Mouse (Mus musculus): Measurements from ENCODE around the gene Nup93. TPM values are rescaled to one million over a fixed set of nuclear protein-coding genes. Genes with fewer than 3 reads are reported as not detected.

Gene Nup93
- polyA plus RNA-seq, 1 experiment from 2014 or later: 54.0 TPM

DNA sequence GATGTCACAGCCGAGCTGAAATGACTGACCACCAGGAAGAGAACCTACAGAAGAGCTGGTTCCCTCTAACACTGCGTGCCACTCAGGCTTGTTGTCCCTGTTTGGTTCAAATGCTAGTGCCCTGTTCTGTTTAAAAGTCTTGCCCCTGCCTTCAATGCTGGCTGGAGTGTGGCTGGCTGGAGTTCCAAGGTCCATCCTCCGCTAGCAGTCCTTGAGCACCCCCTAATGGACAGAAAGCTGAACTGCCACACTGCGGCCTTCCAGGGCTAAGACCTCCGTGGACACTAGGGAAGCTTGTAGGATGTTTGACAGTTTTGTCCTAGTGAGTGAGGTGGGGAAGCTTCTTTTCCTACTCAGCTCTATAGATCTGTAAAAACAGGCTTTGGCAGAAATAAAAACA is 8.6 kb upstream of the Nup93 start:
- H3K27me3 ChIP-seq: no peaks in the 10 kb centered on the region
- ATAC-seq (peak; percentile 78), DNase-seq (ENCODE audit: low read depth, low spot score) (no peak)
- POLR2A ChIA-PET: interaction anchor here (0.6 to 1.1 kb wide), 2 partner anchors 112 to 498 kb away, joined by 3 to 11 read pairs; no protein-coding TSS in a partner anchor
- in situ Hi-C loops (cut with MboI; ENCODE audit: low pct_unique_long_range_greater_than_20kb): no loop called here
- peak; percentile 91 for TF ChIP-seq CTCF (IDR thresholded peaks at IDR 0.05)
- CTCF ChIA-PET: interaction anchor here (0.6 to 1.9 kb wide), 17 partner anchors 9 to 610 kb away, joined by 3 to 21 read pairs (median 4); partner anchors contain the start of genes Bbs2, Mt1 and Nup93

DNA sequence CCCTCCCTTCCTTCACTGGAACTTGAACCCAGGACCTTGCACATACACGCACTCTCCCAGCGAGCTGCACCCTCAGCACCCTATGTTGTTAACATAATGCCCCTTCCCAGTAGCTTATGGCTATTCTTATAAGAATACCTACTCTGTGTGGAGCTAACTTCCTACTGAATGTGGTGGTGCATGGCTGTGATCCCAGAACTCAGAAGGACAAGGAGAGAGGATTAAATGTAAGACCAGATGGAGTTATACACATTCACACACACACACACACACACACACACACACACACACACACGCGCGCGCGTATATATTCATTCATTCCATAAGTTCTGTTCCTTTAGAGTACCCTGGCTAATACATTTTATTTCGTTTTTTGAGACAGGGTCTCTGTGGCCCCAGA is 8.1 kb upstream of the Nup93 start:
- CTCF ChIA-PET: interaction anchor here (0.6 to 1.9 kb wide), 13 partner anchors 8 to 611 kb away, joined by 3 to 21 read pairs (median 4); partner anchors contain the start of genes Bbs2, Mt1 and Nup93
- no peak for TF ChIP-seq CTCF (IDR thresholded peaks at IDR 0.05)
- in situ Hi-C loops (cut with MboI; ENCODE audit: low pct_unique_long_range_greater_than_20kb): no loop called here
- DNase-seq (ENCODE audit: low read depth, low spot score) (no peak), ATAC-seq (no peak)
- H3K27me3 ChIP-seq: no peaks in the 10 kb centered on the region
- POLR2A ChIA-PET: interaction anchor here (0.6 kb wide), 1 partner anchor 498 kb away, joined by 11 read pairs; no protein-coding TSS in a partner anchor

DNA sequence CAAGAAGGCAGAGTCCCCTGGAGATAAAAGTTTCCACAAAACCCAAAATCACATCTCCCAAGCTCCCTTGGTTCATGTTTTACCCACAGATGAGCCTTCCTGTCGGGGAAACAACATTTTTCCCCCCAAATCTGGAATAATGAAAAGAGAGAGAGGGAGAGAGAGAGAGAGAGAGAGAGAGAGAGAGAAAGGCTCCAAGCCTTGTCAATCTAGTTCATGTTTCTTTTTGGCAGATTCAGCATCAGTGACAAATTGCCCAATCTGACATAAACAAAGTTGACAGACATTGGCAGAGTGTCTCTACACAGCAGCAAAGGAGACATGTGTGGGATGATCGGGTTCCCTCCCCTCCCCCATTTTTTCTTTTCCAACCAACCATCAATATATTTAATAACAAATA is 6.9 kb upstream of the Nup93 start:
- POLR2A ChIA-PET: no interaction called here
- no peak for ATAC-seq
- no peak for TF ChIP-seq CTCF (IDR thresholded peaks at IDR 0.05)
- no peak for DNase-seq (ENCODE audit: low read depth, low spot score)
- in situ Hi-C loops (cut with MboI; ENCODE audit: low pct_unique_long_range_greater_than_20kb): no loop called here
- H3K27me3 ChIP-seq: no peaks in the 10 kb centered on the region
- CTCF ChIA-PET: interaction anchor here (0.7 to 1.7 kb wide), 3 partner anchors 32 to 79 kb away, joined by 3 read pairs; no protein-coding TSS in a partner anchor

DNA sequence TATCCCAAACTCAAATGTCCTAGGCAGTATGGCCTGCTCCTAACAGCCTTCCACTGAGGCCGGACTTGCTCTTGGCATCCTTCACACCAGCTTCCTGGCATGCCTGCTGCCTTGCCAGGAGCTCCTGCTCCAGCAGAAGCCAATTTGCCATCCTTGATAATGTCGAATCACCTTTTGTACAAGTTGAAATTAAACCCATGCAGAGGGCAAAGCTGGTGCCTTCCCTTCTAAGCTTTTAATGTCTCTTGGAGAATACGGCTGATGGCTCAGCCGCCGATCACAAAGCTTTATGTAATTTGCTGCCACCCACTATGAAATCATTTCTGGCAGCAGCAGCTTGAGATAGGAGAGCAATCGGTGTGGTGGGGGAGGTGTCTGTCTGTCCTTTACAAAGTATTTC is 4.7 kb upstream of the Nup93 start:
- CTCF ChIA-PET: interaction anchor here (0.6 to 3.6 kb wide), 5 partner anchors 11 to 987 kb away, joined by 3 to 20 read pairs (median 4); no protein-coding TSS in a partner anchor
- TF ChIP-seq CTCF (IDR thresholded peaks at IDR 0.05): no peak
- POLR2A ChIA-PET: no interaction called here
- ATAC-seq (no peak), DNase-seq (ENCODE audit: low read depth, low spot score) (no peak)
- in situ Hi-C loops (cut with MboI; ENCODE audit: low pct_unique_long_range_greater_than_20kb): no loop called here
- H3K27me3 ChIP-seq: no peaks in the 10 kb centered on the region

DNA sequence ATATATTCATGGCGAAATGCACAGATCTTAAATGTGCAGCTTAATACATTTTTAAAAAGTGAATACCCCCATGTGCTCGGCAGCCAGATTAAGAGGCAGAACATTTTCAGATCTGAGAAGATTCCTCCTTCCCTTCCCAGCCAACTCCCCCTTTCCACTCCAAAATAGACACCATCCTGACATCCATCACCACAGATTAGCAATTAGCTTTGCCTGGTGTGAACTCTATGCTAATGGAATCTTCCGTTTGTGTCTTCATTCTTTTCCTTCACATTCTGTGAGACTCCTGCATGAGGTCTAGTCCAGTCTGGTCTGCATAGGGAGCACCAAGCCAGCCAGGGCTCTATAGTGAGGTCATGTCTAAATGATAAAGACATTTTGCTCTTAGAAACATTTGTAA is 4.1 kb upstream of the Nup93 start:
- in situ Hi-C loops (cut with MboI; ENCODE audit: low pct_unique_long_range_greater_than_20kb): no loop called here
- no peak for TF ChIP-seq CTCF (IDR thresholded peaks at IDR 0.05)

DNA sequence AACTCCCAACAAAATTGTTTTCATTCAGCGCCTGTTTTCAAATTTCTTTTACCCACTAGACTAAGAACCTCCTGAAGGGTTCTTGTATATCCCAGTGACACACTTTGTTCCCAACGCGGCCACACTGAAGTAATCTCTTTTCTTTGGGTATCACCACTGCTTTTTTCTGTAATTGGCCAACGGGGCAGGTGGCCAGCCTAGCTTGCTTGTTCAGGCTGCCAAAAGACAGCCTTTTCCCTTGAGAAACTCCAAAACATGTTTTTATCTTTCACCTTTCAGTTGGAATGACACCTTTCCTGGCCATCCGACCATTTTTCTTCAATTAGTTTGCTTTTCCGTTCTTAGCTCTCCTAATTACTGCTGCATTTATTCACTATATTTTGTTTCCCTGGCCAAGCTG is 545 bp upstream of the Nup93 start:
- TF ChIP-seq CTCF (IDR thresholded peaks at IDR 0.05): no peak
- DNase-seq (ENCODE audit: low read depth, low spot score) (no peak), ATAC-seq (no peak)
- H3K27me3 ChIP-seq: no peaks in the 10 kb centered on the region
- ChIA-PET CTCF (interaction anchor here (1.0 to 1.6 kb wide), 4 partner anchors 8 to 28 kb away, joined by 3 to 10 read pairs (median 3); no protein-coding TSS in a partner anchor), POLR2A (no interaction called here)
- in situ Hi-C loops (cut with MboI; ENCODE audit: low pct_unique_long_range_greater_than_20kb): no loop called here

More for the DNA sequence above, 4.1 kb upstream of the Nup93 start:
- no peak for DNase-seq (ENCODE audit: low read depth, low spot score)
- no peak for ATAC-seq
- POLR2A ChIA-PET: no interaction called here
- CTCF ChIA-PET: interaction anchor here (0.6 to 3.6 kb wide), 3 partner anchors 11 to 986 kb away, joined by 3 to 20 read pairs (median 5); no protein-coding TSS in a partner anchor
- no peaks in the 10 kb centered on the region for H3K27me3 ChIP-seq

DNA sequence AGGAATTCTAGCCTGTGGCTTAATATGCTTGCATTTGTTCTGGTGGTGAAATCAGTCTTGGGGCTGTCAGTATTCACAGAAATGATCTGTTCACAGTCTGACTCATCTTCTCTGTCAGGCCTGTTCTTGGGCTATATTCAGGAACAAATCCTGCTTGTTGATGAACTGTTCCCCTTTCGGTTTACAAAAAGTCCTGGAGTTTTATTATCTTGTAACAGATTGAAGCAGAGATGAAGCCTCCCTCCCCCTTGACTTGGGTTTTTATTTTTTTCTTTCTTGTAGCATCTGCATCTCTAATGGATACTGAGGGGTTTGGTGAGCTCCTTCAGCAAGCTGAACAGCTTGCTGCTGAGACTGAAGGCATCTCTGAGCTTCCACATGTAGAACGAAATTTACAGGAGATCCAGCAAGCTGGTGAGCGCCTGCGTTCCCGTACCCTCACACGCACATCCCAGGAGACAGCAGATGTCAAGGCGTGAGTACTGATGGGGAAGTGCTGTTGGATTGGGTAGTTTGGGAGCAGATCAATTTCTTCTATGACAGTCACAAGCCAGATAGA is 13.1 kb downstream of the Nup93 start:
- POLR2A ChIA-PET: no interaction called here
- DNase-seq (ENCODE audit: low read depth, low spot score): no peak
- TF ChIP-seq CTCF (IDR thresholded peaks at IDR 0.05): no peak
- in situ Hi-C loops (cut with MboI; ENCODE audit: low pct_unique_long_range_greater_than_20kb): no loop called here
- no peak for ATAC-seq
- CTCF ChIA-PET: interaction anchor here (1.7 kb wide), 1 partner anchor 9 kb away, joined by 4 read pairs; no protein-coding TSS in a partner anchor
- no peaks in the 10 kb centered on the region for H3K27me3 ChIP-seq

DNA sequence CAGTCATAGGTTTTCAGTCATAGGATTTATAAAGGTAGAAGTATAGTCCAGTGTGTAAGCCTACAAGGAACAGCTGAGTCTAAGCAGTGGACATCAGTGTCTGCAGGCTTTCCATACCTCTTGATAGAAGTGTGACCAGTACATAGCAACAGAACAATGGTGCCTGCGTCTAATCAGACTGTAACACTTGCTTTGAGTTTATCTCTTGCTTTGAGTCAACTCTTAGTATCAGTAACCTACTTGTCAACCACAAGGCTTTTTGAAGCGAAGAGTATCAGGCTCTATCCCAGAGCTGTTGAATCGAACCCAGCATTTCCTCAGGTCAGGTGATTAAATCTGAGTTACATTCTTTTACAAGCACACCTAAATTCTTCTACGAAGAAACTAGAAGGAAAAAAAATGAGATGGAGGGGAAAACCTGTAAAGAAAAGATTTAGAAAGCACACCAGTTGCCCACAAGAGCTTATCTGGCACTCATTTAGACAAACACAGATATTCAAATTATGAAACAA is 25.9 kb downstream of the Nup93 start:
- TF ChIP-seq CTCF (IDR thresholded peaks at IDR 0.05): no peak
- POLR2A ChIA-PET: no interaction called here
- no peaks in the 10 kb centered on the region for H3K27me3 ChIP-seq
- in situ Hi-C loops (cut with MboI; ENCODE audit: low pct_unique_long_range_greater_than_20kb): no loop called here
- DNase-seq (ENCODE audit: low read depth, low spot score): no peak
- no peak for ATAC-seq
- CTCF ChIA-PET: interaction anchor here (1.2 to 1.7 kb wide), 2 partner anchors 9 to 12 kb away, joined by 3 to 5 read pairs; no protein-coding TSS in a partner anchor

DNA sequence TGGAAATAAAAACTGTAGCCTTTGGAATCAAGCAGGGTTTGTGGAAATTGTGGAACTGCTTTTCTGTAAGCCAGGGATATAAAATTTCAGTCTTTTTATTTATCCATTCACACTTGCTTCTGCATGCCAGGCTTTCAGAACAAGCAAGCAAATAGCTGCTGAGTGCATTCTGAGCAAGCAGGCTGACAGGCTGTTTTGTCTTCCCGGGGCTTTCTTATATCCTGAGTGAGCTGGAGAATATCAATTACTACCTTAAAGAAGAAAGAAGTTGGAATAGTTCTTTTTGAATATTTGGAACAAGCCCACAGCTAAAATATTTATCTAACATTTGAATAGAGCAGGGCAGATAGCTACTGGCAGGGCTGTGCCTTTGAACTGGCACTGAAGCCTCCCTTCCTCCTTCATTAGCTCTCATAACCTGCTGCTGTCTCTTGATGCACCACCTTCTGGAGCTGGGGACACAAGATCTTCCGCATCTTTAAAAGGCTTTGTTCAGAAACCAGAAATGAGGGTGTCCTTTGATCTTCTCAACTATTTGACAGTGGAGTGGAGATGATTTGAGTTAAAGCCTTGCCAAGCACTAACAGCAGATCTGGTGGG is 35.6 kb downstream of the Nup93 start:
- POLR2A ChIA-PET: no interaction called here
- TF ChIP-seq CTCF (IDR thresholded peaks at IDR 0.05): no peak
- CTCF ChIA-PET: interaction anchor here (1.5 kb wide), 1 partner anchor 12 kb away, joined by 5 read pairs; no protein-coding TSS in a partner anchor
- DNase-seq (ENCODE audit: low read depth, low spot score) (no peak), ATAC-seq (no peak)
- in situ Hi-C loops (cut with MboI; ENCODE audit: low pct_unique_long_range_greater_than_20kb): no loop called here
- H3K27me3 ChIP-seq: no peaks in the 10 kb centered on the region

DNA sequence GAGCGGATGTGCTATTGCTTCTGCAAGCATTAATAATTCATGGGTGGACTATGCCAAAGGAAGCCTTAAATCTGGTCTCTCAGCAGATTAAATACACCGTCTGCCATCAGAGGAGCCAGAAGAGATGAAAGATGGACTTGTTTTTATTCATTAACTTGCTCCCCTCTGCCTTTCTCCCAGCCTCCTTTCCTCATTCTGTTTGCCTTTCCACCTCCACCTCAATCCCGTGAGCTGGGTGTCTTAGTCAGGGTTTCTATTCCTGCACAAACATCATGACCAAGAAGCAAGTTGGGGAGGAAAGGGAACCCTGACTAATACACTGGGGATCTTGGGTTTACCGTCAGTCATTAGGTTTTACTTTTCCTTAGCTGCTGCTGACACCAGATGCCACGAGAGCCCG is 44.5 kb downstream of the Nup93 start:
- TF ChIP-seq CTCF (IDR thresholded peaks at IDR 0.05): no peak
- ATAC-seq (no peak), DNase-seq (ENCODE audit: low read depth, low spot score) (no peak)
- ChIA-PET CTCF (no interaction called here), POLR2A (no interaction called here)
- in situ Hi-C loops (cut with MboI; ENCODE audit: low pct_unique_long_range_greater_than_20kb): no loop called here
- no peaks in the 10 kb centered on the region for H3K27me3 ChIP-seq
